In genomic region chr2:93045129-93045817, GRCm38 (mm10) we compare ENCODE assay signal across 8 mouse cellular contexts. TPM values are rescaled to one million over a fixed set of nuclear protein-coding genes. Genes with fewer than 3 reads are reported as not detected.
DNase-seq lines count a peak whose midpoint lies in the region; ATAC-seq lines count a peak whose summit lies in the region.

No protein-coding gene starts in this region.

- H3K36me3 ChIP-seq in forebrain, embryonic 10.5 days (replicated peaks): no peaks in the 10 kb centered on the region
- no peaks in the 10 kb centered on the region for H3K36me3 ChIP-seq in heart, embryonic 16.5 days (ENCODE audit: control insufficient read depth, insufficient read depth)
- H3K36me3 ChIP-seq in liver, embryonic 15.5 days (replicated peaks): no peaks in the 10 kb centered on the region
- H3K36me3 ChIP-seq in neural tube, embryonic 12.5 days: no peaks in the 10 kb centered on the region

- WGBS in forebrain, embryonic 10.5 days: 0% methylated on average over 39 of the region's 55 CpGs
- WGBS in heart, embryonic 16.5 days: 1% methylated on average over 37 of the region's 55 CpGs
- under 1% methylated on average over 54 of the region's 55 CpGs for WGBS in liver, embryonic 15.5 days (ENCODE audit: insufficient replicate concordance)
- WGBS in neural tube, embryonic 12.5 days: under 1% methylated on average over 47 of the region's 55 CpGs

- H3K4me1 ChIP-seq in forebrain, embryonic 10.5 days: peaks cover 51% of the 10 kb centered on the region
- H3K4me1 ChIP-seq in heart, embryonic 16.5 days (ENCODE audit: control insufficient read depth, insufficient read depth, low read length): peaks cover 55% of the 10 kb centered on the region
- H3K4me1 ChIP-seq in liver, embryonic 15.5 days (replicated peaks): peaks cover 29% of the 10 kb centered on the region
- H3K4me1 ChIP-seq in neural tube, embryonic 12.5 days: peaks cover 17% of the 10 kb centered on the region

- H3K27ac ChIP-seq in forebrain, embryonic 10.5 days: peak overlapping the region; percentile 98
- peak overlapping the region; percentile 96 for H3K27ac ChIP-seq in heart, embryonic 16.5 days (ENCODE audit: low read length)
- H3K27ac ChIP-seq in liver, embryonic 15.5 days (replicated peaks): peak overlapping the region; percentile 76
- H3K27ac ChIP-seq in neural tube, embryonic 12.5 days: peak overlapping the region; percentile 86

- peak overlapping the region; percentile 80 for H3K4me3 ChIP-seq in forebrain, embryonic 10.5 days
- peak overlapping the region; percentile 80 for H3K4me3 ChIP-seq in heart, embryonic 16.5 days (ENCODE audit: low read length)
- H3K4me3 ChIP-seq in liver, embryonic 15.5 days (replicated peaks): peak overlapping the region; percentile 76
- peak overlapping the region; percentile 89 for H3K4me3 ChIP-seq in neural tube, embryonic 12.5 days

- peak overlapping the region; percentile 97 for H3K9ac ChIP-seq in heart, embryonic 16.5 days (ENCODE audit: low read length)
- H3K9ac ChIP-seq in liver, embryonic 15.5 days: peak overlapping the region; percentile 84
- H3K9ac ChIP-seq in neural tube, embryonic 12.5 days: peak overlapping the region; percentile 94

- H3K4me2 ChIP-seq in heart, embryonic 16.5 days (ENCODE audit: low read depth, low read length): peak overlapping the region; percentile 80
- H3K4me2 ChIP-seq in liver, embryonic 15.5 days: peak overlapping the region; percentile 87
- H3K4me2 ChIP-seq in neural tube, embryonic 12.5 days (replicated peaks): peak overlapping the region; percentile 79

- no peaks in the 10 kb centered on the region for H3K9me3 ChIP-seq in forebrain, embryonic 10.5 days
- no peaks in the 10 kb centered on the region for H3K9me3 ChIP-seq in heart, embryonic 16.5 days (replicated peaks; ENCODE audit: control insufficient read depth, low read length)
- no peaks in the 10 kb centered on the region for H3K9me3 ChIP-seq in liver, embryonic 15.5 days (replicated peaks)
- no peaks in the 10 kb centered on the region for H3K9me3 ChIP-seq in neural tube, embryonic 12.5 days

- peak; percentile 97 for ATAC-seq in CD4-positive, CD25-positive, alpha-beta regulatory T cell, adult 4 months
- ATAC-seq in heart, embryonic 16.5 days (replicated peaks; ENCODE audit: extremely low read depth, insufficient read depth, low FRiP score): peak; percentile 94
- ATAC-seq in liver, embryonic 15.5 days (ENCODE audit: insufficient read depth): peak; percentile 93
- peak; percentile 96 for ATAC-seq in neural tube, embryonic 12.5 days (ENCODE audit: low FRiP score, low read depth)

- DNase-seq in c-Kit-negative CD71-positive TER-119-positive erythroid progenitor cells, embryonic 14.5 days (ENCODE audit: low read depth, low spot score): peak; percentile 57
- peak; percentile 92 for DNase-seq in forebrain, embryonic 10.5 days (ENCODE audit: extremely low spot score, low spot score)
- DNase-seq in kidney, postnatal 36 days: peak; percentile 96 to 98
- DNase-seq in telencephalon, adult 2 months (ENCODE audit: low read depth, low spot score): peak; percentile 80

- peaks cover 35% of the 10 kb centered on the region for H3K27me3 ChIP-seq in forebrain, embryonic 10.5 days (ENCODE audit: poor library complexity, severe bottlenecking)
- H3K27me3 ChIP-seq in heart, embryonic 16.5 days (ENCODE audit: control insufficient read depth, insufficient read depth, low read length): no peaks in the 10 kb centered on the region
- peaks cover 40% of the 10 kb centered on the region for H3K27me3 ChIP-seq in liver, embryonic 15.5 days
- peaks cover 6% of the 10 kb centered on the region; the same call in 1 of the 2 replicates for H3K27me3 ChIP-seq in neural tube, embryonic 12.5 days (replicated peaks)

RNA-seq across cellular contexts. Expression of gene Prdm11, which starts 0.7 kb away (rescaled TPM):
- 1 to 10 TPM; 1.8 to 2.1 TPM for polyA plus RNA-seq in CD4-positive, CD25-positive, alpha-beta regulatory T cell, adult 4 months (2017; shearing (Covaris generic))
- 1.7 and 2.0 TPM in 2 replicates for polyA plus RNA-seq in forebrain, embryonic 10.5 days (2016; fragmentation: Nextera tagmentation; extraction: Ambion mirVana)
- polyA plus RNA-seq in heart, embryonic 16.5 days (2015; fragmentation: Nextera tagmentation; extraction: Ambion mirVana): 3.7 and 3.9 TPM in 2 replicates
- polyA plus RNA-seq in liver, embryonic 15.5 days (2015; fragmentation: Nextera tagmentation; extraction: Ambion mirVana): 2.2 and 3.1 TPM in 2 replicates
- 2.9 and 5.1 TPM in 2 replicates for polyA plus RNA-seq in neural tube, embryonic 12.5 days (2016; fragmentation: Nextera tagmentation; extraction: Ambion mirVana)

Comparison
In these comparisons a context has a peak if more than half of its experiments do, and no peak if none do; other contexts are left out.
1. Peak in every context shown above with its lines: DNase-seq, ATAC-seq, H3K4me3 ChIP-seq and H3K27ac ChIP-seq.